Mouse (Mus musculus): ENCODE results near the gene Sbk3.

The Sbk3 gene

GRCm38 (mm10) chr7:4934160-4934914 lies 36.6 kb downstream of the Sbk3 start:
- no peaks in the 10 kb centered on the region for H3K9me3 ChIP-seq (ENCODE audit: low read length)
- H3K36me3 ChIP-seq (ENCODE audit: insufficient read depth, low read length), result no peaks in the 10 kb centered on the region
- H3K4me3 ChIP-seq (replicated peaks; ENCODE audit: low read length), result no peak overlapping the region
- TF ChIP-seq POU5F1 (IDR thresholded peaks at IDR 0.05; ENCODE audit: borderline replicate concordance, low read length), result no peak
- TF ChIP-seq NANOG (IDR thresholded peaks at IDR 0.05; ENCODE audit: borderline replicate concordance, low read length), result no peak
- peak; percentile 58 for TF ChIP-seq CTCF (conservative IDR thresholded peaks at IDR 0.05; ENCODE audit: low read length)
- peaks cover 14% of the 10 kb centered on the region; the same call in 1 of the 2 replicates for H3K4me1 ChIP-seq (replicated peaks; ENCODE audit: low read depth, low read length)
- H3K27me3 ChIP-seq (ENCODE audit: insufficient read depth, low read length), result no peaks in the 10 kb centered on the region

- peaks cover 6% of the 10 kb centered on the region for H3K27me3 ChIP-seq (ENCODE audit: insufficient read depth, low read length)
- no peak for TF ChIP-seq POU5F1 (IDR thresholded peaks at IDR 0.05; ENCODE audit: borderline replicate concordance, low read length)
- TF ChIP-seq CTCF (conservative IDR thresholded peaks at IDR 0.05; ENCODE audit: low read length), result no peak
- no peak for TF ChIP-seq NANOG (IDR thresholded peaks at IDR 0.05; ENCODE audit: borderline replicate concordance, low read length)
- H3K36me3 ChIP-seq (ENCODE audit: insufficient read depth, low read length), result no peaks in the 10 kb centered on the region
- H3K4me3 ChIP-seq (replicated peaks; ENCODE audit: low read length), result no peak overlapping the region
- H3K4me1 ChIP-seq (replicated peaks; ENCODE audit: low read depth, low read length), result peaks cover 11% of the 10 kb centered on the region; the same call in 1 of the 2 replicates
- no peaks in the 10 kb centered on the region for H3K9me3 ChIP-seq (ENCODE audit: low read length)
These were observed 37.9 kb downstream of the Sbk3 start for GRCm38 (mm10) chr7:4933103-4933502.

- H3K4me3 ChIP-seq (replicated peaks; ENCODE audit: low read length), result no peak overlapping the region
- H3K27me3 ChIP-seq (ENCODE audit: insufficient read depth, low read length), result peaks cover 48% of the 10 kb centered on the region
- no peak for TF ChIP-seq NANOG (IDR thresholded peaks at IDR 0.05; ENCODE audit: borderline replicate concordance, low read length)
- TF ChIP-seq CTCF (conservative IDR thresholded peaks at IDR 0.05; ENCODE audit: low read length), result no peak
- no peak for TF ChIP-seq POU5F1 (IDR thresholded peaks at IDR 0.05; ENCODE audit: borderline replicate concordance, low read length)
- peaks cover 48% of the 10 kb centered on the region for H3K4me1 ChIP-seq (replicated peaks; ENCODE audit: low read depth, low read length)
- H3K9me3 ChIP-seq (ENCODE audit: low read length), result no peaks in the 10 kb centered on the region
- H3K36me3 ChIP-seq (ENCODE audit: insufficient read depth, low read length), result no peaks in the 10 kb centered on the region
These were observed 42.6 kb downstream of the Sbk3 start for GRCm38 (mm10) chr7:4928323-4928722.

GRCm38 (mm10) chr7:4927711-4928110 lies 43.3 kb downstream of the Sbk3 start:
- Histone ChIP-seq H3K36me3 (ENCODE audit: insufficient read depth, low read length) (no peaks in the 10 kb centered on the region), H3K27me3 (ENCODE audit: insufficient read depth, low read length) (peaks cover 48% of the 10 kb centered on the region), H3K4me3 (replicated peaks; ENCODE audit: low read length) (no peak overlapping the region), H3K9me3 (ENCODE audit: low read length) (no peaks in the 10 kb centered on the region), H3K4me1 (replicated peaks; ENCODE audit: low read depth, low read length) (peaks cover 54% of the 10 kb centered on the region)
- TF ChIP-seq NANOG (IDR thresholded peaks at IDR 0.05; ENCODE audit: borderline replicate concordance, low read length) (no peak), CTCF (conservative IDR thresholded peaks at IDR 0.05; ENCODE audit: low read length) (no peak), POU5F1 (IDR thresholded peaks at IDR 0.05; ENCODE audit: borderline replicate concordance, low read length) (no peak)

- TF ChIP-seq NANOG (IDR thresholded peaks at IDR 0.05; ENCODE audit: borderline replicate concordance, low read length) (no peak), POU5F1 (IDR thresholded peaks at IDR 0.05; ENCODE audit: borderline replicate concordance, low read length) (no peak), CTCF (conservative IDR thresholded peaks at IDR 0.05; ENCODE audit: low read length) (no peak)
- H3K36me3 ChIP-seq (ENCODE audit: insufficient read depth, low read length), result no peaks in the 10 kb centered on the region
- peaks cover 48% of the 10 kb centered on the region for H3K27me3 ChIP-seq (ENCODE audit: insufficient read depth, low read length)
- peaks cover 62% of the 10 kb centered on the region for H3K4me1 ChIP-seq (replicated peaks; ENCODE audit: low read depth, low read length)
- no peaks in the 10 kb centered on the region for H3K9me3 ChIP-seq (ENCODE audit: low read length)
- H3K4me3 ChIP-seq (replicated peaks; ENCODE audit: low read length), result no peak overlapping the region
These were observed 44.1 kb downstream of the Sbk3 start for GRCm38 (mm10) chr7:4926849-4927248.

- no peak for TF ChIP-seq CTCF (conservative IDR thresholded peaks at IDR 0.05; ENCODE audit: low read length)
- no peak for TF ChIP-seq NANOG (IDR thresholded peaks at IDR 0.05; ENCODE audit: borderline replicate concordance, low read length)
- no peak for TF ChIP-seq POU5F1 (IDR thresholded peaks at IDR 0.05; ENCODE audit: borderline replicate concordance, low read length)
- H3K9me3 ChIP-seq (ENCODE audit: low read length), result no peaks in the 10 kb centered on the region
These were observed 45.3 kb downstream of the Sbk3 start, which contains the start of gene Ssc5d for GRCm38 (mm10) chr7:4925441-4926381. Gene Ssc5d, plus strand, starts transcription at chr7:4925785.

GRCm38 (mm10) chr7:4924891-4925301 lies 46.1 kb downstream of the Sbk3 start:
- Histone ChIP-seq H3K4me3 (replicated peaks; ENCODE audit: low read length) (0 out of 2 replicates have a peak overlapping the region, but pooled peaks have one; percentile 74), H3K27me3 (ENCODE audit: insufficient read depth, low read length) (peaks cover 48% of the 10 kb centered on the region)

More at GRCm38 (mm10) chr7:4925441-4926381, 45.3 kb downstream of the Sbk3 start, which contains the start of gene Ssc5d:
- Histone ChIP-seq H3K27me3 (ENCODE audit: insufficient read depth, low read length) (peaks cover 48% of the 10 kb centered on the region), H3K4me3 (replicated peaks; ENCODE audit: low read length) (peak within 1 kb of the TSS; percentile 74; the same call in 1 of the 2 replicates), H3K4me1 (replicated peaks; ENCODE audit: low read depth, low read length) (peaks cover 73% of the 10 kb centered on the region), H3K36me3 (ENCODE audit: insufficient read depth, low read length) (no peaks in the 10 kb centered on the region)

GRCm38 (mm10) chr7:4924483-4924882 lies 46.5 kb downstream of the Sbk3 start:
- H3K36me3 ChIP-seq (ENCODE audit: insufficient read depth, low read length), result peaks cover 4% of the 10 kb centered on the region; the same call in 1 of the 2 replicates
- no peak for TF ChIP-seq POU5F1 (IDR thresholded peaks at IDR 0.05; ENCODE audit: borderline replicate concordance, low read length)
- no peak for TF ChIP-seq NANOG (IDR thresholded peaks at IDR 0.05; ENCODE audit: borderline replicate concordance, low read length)
- no peak; the same call in 1 of the 2 replicates for TF ChIP-seq CTCF (conservative IDR thresholded peaks at IDR 0.05; ENCODE audit: low read length)
- H3K4me3 ChIP-seq (replicated peaks; ENCODE audit: low read length), result peak overlapping the region; percentile 74
- H3K27me3 ChIP-seq (ENCODE audit: insufficient read depth, low read length), result peaks cover 48% of the 10 kb centered on the region
- no peaks in the 10 kb centered on the region for H3K9me3 ChIP-seq (ENCODE audit: low read length)
- peaks cover 79% of the 10 kb centered on the region for H3K4me1 ChIP-seq (replicated peaks; ENCODE audit: low read depth, low read length)

More at GRCm38 (mm10) chr7:4924891-4925301, 46.1 kb downstream of the Sbk3 start:
- TF ChIP-seq NANOG (IDR thresholded peaks at IDR 0.05; ENCODE audit: borderline replicate concordance, low read length) (no peak), POU5F1 (IDR thresholded peaks at IDR 0.05; ENCODE audit: borderline replicate concordance, low read length) (no peak), CTCF (conservative IDR thresholded peaks at IDR 0.05; ENCODE audit: low read length) (no peak)
- peaks cover 78% of the 10 kb centered on the region for H3K4me1 ChIP-seq (replicated peaks; ENCODE audit: low read depth, low read length)
- no peaks in the 10 kb centered on the region for H3K9me3 ChIP-seq (ENCODE audit: low read length)
- peaks cover under 1% of the 10 kb centered on the region; the same call in 1 of the 2 replicates for H3K36me3 ChIP-seq (ENCODE audit: insufficient read depth, low read length)
